Mouse (Mus musculus) cerebellum, postnatal 14 days (tissue): ENCODE data around the gene Igsf9b.

Experiments
- DNase-seq, 2 experiments: peaks; one replicate each; pipeline ENCODE4 v3.0.0; 2021; ENCODE audit warnings: mixed read lengths in 2 of 2

Gene Igsf9b

GRCm38 (mm10) chr9:27294380-27294779, 4.6 kb upstream of the Igsf9b start:
- no peak for DNase-seq

DNA sequence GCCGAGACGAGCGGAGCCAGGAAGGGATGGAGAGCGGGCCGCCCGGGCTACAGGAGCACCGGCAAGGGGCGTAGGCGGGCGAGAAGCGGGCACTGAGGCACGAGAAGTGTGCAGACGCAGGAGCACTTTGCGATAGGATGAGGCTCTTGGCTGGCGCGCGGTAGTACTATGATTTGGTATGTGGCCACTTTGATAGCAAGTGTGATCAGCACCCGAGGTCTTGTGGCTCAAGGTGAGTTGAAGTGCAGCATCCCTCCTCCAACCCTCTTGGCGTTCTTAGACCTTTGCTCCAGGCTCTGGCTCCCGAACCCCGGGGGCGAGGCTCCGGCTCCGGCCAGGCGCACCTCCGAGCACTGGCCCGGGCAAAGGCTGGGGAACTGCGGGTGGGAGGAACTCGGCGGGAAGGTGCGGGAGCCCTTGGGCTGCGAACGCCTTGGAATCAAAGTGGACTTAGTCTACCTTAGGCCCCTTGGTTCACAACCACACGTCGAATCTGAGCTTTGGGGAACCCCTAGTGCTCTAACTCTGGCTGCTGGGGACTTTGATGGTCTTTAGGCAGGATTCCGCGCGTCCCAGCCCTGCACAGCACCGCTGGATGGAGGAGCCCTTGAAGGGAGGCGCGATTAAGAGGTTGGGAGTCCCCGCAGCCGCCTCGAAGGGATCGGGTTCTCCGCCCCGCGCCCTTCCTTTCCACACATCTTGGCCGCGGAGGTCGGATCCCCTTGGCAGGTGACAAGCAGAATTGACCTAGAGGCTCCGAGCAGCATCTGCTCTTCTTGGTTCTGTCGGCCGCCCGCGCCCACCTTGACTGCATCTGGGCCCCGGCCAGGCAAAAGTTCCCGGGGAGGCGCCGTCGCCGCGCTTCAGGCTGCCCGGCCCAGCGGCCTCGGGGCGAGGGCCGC, 533 bp downstream of the Igsf9b start:
- peak; percentile 61 to 65 for DNase-seq

DNA sequence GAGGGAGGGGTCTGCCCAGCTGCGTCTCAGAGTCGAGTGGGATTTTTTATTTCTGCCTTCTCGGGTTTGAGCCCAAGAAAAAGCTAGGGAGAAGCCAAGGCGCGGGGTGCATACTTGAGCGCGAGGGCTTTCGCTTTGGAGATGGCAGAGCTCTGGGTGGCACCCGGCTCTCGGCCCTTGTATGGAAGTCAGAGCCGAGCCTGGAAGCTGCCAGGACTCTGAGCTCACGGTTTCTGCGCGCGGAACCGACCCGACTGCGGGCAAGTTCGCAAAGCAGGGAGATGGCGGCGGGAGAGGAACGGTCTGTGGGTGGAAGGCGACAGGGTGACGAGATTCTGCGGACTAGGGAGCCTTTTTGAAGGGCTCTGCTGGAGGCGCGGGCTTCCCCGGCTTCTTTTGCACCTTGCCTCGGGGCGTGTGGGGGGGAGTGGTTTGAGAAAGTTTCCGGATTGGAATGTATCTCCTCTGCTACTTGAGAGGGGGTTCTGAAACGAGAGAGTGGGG, 1.2 kb downstream of the Igsf9b start:
- peak; percentile 72 to 73 for DNase-seq

- DNase-seq, result peak in 1 of 2 experiments; percentile 40
Observed at GRCm38 (mm10) chr9:27300698-27301097, 1.7 kb downstream of the Igsf9b start.

- peak in 1 of 2 experiments; percentile 31 for DNase-seq
Observed at GRCm38 (mm10) chr9:27301486-27301885, 2.5 kb downstream of the Igsf9b start.

DNA sequence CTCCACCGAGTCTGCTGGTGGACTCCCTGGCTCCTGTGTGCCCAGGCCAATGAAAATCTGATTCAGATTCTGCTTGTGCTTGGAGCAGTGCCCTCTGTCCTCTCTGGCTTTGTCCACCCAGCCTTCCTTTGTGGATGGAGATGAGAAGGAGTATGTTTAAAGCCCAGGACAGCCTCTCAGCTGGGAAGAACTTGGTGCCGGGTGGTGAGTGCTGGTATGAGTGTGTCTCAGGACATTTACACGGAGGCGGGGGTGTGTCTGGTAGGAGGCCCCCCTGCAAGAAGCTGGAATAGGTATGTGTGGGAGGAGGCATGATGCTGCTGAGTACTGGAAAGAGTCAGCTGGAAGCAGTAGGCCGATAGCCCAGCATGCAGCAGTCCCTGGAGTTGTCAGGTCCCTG, 3.3 kb downstream of the Igsf9b start:
- peak in 1 of 2 experiments; percentile 46 for DNase-seq

DNA sequence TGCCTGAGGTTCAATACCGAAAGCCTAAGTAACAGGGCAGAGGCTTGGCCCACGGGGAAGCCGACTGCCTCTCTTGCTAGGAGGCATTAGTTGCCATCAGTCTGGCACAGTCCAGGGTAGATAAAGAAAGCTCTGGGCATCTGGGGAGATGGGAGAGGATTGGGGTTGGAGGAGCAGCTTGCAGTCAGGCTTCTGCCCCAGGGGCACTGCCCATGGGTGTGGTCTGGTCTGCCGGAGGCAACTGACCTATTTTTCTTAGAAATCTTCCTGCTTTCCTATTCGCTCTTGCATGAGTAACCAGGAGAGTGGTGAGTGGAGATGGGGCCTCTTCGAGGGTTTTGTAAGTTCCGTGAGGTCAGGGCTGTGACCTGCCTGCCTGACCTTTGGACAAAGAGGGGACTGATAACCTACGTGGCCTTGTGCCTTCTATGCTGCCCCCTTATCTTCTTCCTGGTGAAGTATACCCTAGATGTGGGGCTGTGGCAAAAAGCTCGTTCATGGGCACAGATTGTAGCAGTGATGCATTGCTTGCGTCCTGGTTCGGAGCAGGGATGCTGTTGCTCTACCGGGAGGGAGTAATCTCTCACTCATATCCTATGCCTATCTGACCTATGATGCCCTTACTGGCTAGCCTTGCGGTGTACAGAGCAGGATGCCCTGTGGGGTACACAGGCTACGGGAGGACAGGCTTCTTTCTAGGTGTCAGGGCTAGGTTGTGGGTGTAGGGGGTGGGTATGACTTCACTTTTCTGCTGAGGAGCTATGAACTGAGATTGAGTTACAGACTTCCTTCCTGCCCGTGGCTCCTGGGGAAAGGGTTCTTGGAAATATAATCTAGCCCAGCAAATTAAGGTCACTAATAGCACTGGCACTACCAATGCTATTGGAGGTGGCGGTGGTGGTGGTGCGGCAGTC, 4.8 kb downstream of the Igsf9b start:
- DNase-seq, result peak; percentile 32 to 51

DNA sequence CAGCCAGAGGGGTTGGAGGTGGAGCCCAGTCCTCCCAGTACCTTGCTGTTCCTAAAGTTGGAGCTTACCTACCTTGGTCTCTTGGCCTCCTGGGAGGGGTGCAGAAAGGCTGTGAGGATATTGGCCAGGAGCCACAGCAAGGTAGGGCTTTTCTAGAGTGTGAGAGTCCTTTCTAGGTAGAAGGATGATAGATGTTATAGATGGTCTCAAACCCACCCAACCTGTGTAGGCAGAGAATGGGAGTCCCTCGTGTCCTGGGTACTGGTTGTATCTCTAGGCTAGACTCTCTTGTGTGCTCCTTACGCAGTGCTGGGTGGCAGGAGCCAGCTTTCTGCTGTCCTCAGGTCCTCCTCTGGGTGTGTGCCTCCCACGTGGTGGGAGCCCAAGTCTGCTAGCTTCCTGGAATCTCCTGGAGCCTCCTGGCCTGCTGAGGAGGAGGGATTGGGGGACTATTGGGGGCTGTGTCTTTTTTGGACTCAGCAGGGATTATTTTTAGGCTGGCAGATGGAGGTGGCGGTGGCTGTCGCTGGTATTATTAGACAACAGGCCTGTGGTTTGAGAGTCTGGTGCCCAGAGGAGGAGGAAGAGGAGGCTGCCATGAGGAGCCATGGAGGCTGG, 5.6 kb downstream of the Igsf9b start:
- DNase-seq, result peak in 1 of 2 experiments; percentile 48

- DNase-seq, result peak; percentile 68 to 84
Observed at GRCm38 (mm10) chr9:27305502-27305901, 6.5 kb downstream of the Igsf9b start.

DNA sequence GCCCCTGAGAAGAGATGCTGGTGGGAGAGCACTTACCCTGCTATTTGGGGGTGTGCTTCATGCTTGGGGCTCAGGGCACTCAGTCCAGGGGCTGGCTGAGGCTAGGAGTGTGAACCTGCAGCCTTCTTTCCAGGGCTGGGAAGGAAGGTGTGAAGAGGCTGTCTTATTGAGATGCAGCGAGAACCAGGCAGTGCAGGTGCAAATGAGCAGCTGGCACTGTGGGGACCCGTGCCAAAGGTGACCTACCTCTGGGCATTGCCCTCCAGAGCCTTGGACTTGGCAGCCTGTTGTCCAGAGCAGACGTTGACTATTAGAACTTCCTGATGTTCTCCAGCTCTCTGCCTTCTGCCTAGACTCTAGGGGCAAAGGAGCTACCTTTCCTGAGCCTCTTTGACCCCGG, 7.6 kb downstream of the Igsf9b start:
- peak; percentile 52 to 54 for DNase-seq

- peak; percentile 63 to 72 for DNase-seq
Observed at GRCm38 (mm10) chr9:27307265-27307664, 8.3 kb downstream of the Igsf9b start.

DNA sequence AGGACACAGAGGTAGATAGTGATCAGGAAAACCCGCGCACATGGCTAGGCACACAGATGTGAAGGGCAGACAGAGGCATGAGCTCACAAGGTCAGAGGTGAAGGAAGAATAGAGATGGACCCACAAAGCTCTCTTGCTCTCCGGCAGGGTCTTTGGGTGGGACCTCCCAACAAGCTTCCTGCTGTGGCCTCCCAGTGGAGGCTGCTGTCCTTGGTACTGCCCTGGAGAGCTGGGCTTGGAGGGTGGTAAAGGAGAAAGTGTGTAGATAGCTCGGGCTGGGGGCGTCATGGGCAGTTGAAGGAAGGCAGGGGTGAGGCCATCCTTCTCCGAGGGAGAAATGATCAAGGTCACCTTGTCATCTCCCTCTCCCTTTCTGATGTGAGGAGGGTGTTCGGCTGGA, 9.0 kb downstream of the Igsf9b start:
- DNase-seq, result no peak

DNA sequence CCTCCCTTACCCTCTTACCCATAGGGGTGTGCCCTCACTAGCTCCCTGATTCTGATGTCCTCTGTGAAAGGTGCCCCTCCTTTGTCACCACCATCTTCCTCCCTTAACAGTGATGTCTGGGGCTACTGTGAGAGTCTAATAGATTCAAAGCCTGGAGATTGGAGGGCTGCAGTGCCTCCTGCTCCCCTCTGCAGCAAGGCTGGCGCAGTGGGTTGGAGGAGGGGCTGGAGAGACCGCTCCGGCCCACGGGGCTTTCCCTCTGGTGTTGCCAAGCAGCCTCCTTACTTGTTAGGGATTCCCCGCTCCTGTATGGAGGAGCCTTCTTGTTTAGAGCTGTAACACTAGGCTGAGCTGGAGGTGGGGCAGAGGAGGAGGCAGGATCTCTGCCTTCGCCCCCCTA, 9.6 kb downstream of the Igsf9b start:
- peak; percentile 60 to 74 for DNase-seq

- peak in 1 of 2 experiments; percentile 47 for DNase-seq
Observed at GRCm38 (mm10) chr9:27310005-27310404, 11.0 kb downstream of the Igsf9b start.

DNA sequence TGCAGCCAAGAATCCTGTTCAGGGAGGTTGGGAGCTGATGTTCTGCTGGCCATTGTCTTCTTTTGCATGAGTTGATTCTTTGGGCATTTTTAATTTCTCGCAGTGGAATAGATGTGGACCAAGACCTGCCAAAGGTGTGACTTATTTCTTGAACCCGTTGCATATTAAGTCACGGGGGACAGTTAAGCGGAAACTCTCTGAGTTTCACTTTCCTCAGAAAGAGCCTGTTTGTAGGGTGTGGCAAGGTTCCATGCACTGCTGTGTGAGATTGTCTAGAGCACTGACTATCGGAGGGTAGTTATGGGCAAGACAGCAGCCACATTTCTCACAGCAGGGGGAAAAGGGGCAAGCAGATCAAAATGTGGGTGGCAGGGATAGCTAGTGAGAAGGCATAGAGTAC, 14.4 kb downstream of the Igsf9b start:
- DNase-seq, result no peak

- DNase-seq, result no peak
Observed at GRCm38 (mm10) chr9:27321267-27321666, 22.3 kb downstream of the Igsf9b start.

DNA sequence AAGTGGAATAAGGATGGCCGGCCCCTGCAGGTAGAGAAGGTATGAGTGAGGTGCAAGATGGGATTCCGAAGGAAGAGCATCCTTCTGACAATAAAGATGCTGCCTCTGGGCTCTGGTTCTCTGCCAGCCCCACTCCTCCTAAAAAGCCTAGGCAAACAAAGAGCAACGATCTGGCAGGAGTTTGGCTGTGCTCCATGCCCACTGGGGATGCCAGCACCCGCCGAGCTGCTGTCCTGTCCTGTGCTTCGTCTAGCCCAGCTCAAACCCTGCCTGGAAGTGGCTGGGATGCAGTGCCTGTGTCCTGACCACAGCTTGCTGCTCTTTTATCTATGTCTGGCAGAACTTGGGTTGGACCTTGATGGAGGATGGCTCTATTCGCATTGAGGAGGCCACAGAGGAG, 23.3 kb downstream of the Igsf9b start:
- DNase-seq, result peak; percentile 60 to 68

DNA sequence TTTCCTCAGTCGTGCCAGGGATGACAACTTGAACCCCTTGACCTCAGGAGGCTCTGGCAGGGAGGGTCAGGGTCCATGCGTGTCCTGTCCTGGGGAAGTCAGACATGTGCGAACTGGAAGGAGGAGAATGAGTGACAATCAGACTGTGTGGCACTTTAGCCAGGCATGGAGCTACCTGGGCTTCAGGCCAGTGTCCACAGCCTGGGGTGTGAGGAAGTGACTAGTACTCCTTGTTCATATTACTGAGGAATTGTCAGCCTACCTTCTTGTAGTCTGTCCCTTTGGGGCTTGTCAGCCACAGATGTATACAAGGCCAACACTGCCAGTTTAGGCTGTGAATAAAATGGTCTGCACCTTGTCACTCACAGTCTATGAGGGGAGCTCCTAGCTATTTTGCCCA, 24.4 kb downstream of the Igsf9b start:
- DNase-seq, result peak; percentile 33 to 51

GRCm38 (mm10) chr9:27325920-27326319, 26.9 kb downstream of the Igsf9b start:
- peak; percentile 91 for DNase-seq

DNA sequence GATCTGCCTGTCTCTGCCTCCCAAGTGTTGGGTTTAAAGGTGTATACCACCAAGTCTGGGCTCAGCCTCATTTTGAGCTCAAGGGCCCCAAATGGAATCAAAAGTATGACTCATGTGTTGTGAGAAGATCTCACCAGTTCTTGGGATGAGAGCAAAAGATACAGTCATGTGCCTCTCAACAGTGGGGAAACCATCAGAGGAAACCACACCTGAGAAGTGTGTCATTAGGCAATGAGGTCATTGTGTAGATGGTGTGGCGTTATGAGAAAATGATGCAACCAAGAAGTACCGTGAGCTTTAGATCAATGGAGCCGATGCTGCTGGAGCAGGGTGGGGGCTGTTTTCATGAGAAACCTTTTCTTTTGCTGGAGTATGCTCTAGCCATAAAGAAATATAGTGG, 28.6 kb downstream of the Igsf9b start:
- DNase-seq, result no peak

DNA sequence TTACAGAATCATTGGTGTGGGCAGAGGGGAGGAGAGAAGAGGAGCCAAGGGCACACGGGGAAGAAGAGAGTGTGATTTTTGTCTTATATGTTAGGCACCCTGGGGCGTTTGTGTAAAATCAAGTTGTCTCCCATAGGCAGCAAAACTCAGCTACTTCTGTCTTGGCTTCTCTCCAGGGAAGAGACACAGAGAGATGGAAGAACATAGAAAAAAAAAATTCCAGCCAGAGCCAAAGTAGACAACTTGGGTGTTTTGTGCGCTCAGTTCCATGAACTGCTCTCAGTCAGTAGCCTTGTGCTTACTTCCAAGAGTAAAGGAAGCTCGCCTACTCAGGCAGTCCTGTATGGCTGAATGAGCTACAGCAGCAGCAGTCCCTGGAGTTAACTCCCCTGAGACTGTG, 31.4 kb downstream of the Igsf9b start:
- no peak for DNase-seq

- peak; percentile 79 to 83 for DNase-seq
Observed at GRCm38 (mm10) chr9:27331538-27331937, 32.5 kb downstream of the Igsf9b start.

DNA sequence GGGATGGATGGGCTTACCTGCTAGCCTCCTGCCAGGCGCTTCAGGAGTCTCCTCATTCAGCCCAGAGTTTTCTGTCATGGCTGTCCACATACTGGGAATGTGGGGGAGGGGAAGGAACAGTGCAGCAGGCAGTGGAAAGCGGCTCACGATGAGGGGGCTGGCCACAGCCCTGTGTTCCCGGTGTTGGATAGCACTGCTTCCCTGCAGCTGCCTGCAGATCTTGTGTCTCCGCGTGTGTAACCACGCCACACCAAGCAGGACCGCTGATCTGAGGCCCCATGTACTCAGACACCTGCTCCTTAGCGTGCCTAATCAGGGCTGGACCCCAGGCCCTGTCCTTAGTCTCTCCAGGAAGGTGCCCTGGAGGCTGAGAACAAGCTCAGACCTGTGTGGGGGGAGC, 35.9 kb downstream of the Igsf9b start:
- DNase-seq, result no peak
